15 mouse cellular contexts compared by ENCODE assay signal in the genomic region with DNA sequence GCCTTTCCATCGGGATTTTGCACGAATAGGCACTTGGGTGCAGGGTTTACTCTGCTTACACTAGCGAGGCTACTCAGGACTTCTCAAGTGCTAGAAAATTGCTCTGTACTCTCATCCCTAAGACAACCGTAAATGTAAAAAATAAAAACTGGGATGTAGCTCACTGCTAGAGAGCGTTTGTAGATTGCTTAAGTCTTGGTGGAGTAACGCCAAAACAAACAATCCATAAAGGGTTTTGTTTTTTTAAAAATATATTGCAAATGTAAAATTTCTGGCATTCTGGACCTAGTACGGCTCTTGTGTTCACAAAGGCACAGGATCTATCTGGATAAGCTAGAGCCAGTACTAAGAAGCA. TPM values are rescaled to one million over a fixed set of nuclear protein-coding genes. Genes with fewer than 3 reads are reported as not detected.
A peak's percentile ranks its signal among the peaks of the same experiment; 100 is the strongest.
DNase-seq lines count a peak whose midpoint lies in the region; ATAC-seq lines count a peak whose summit lies in the region.
"Had no signal": no experiment of that assay in that cellular context is flagged by ENCODE, and none has a peak within 500 bp of the region (broad histone marks: within the 10 kb centered on the region; RNA-seq: fewer than 3 reads in every experiment).

No protein-coding gene starts in this region.

- no peak overlapping the region for H3K4me3 ChIP-seq in heart, embryonic 13.5 days
- H3K4me3 ChIP-seq in liver, embryonic 12.5 days: no peak overlapping the region
- no peak overlapping the region for H3K4me3 ChIP-seq in liver, embryonic 15.5 days (replicated peaks)

- peak overlapping the region; percentile 70; the same call in 1 of the 2 replicates for H3K4me2 ChIP-seq in heart, embryonic 13.5 days
- H3K4me2 ChIP-seq in liver, embryonic 12.5 days: peak overlapping the region; percentile 58; the same call in 1 of the 2 replicates
- H3K4me2 ChIP-seq in liver, embryonic 15.5 days: peak overlapping the region; percentile 61

- H3K36me3 ChIP-seq in heart, embryonic 13.5 days: no peaks in the 10 kb centered on the region
- no peaks in the 10 kb centered on the region for H3K36me3 ChIP-seq in liver, embryonic 12.5 days
- H3K36me3 ChIP-seq in liver, embryonic 15.5 days (replicated peaks): no peaks in the 10 kb centered on the region
- H3K36me3 ChIP-seq: forebrain, embryonic 12.5 days; G1E had no signal

- peak overlapping the region; percentile 80; the same call in 1 of the 2 replicates for H3K9ac ChIP-seq in heart, embryonic 13.5 days
- no peak overlapping the region for H3K9ac ChIP-seq in liver, embryonic 12.5 days
- no peak overlapping the region for H3K9ac ChIP-seq in liver, embryonic 15.5 days
- H3K9ac ChIP-seq: forebrain, embryonic 12.5 days had no signal

- peaks cover 6% of the 10 kb centered on the region for H3K4me1 ChIP-seq in heart, embryonic 13.5 days
- H3K4me1 ChIP-seq in liver, embryonic 12.5 days: 0 out of 2 replicates have a peak, but pooled peaks cover 3% of the 10 kb centered on the region
- peaks cover 4% of the 10 kb centered on the region for H3K4me1 ChIP-seq in liver, embryonic 15.5 days (replicated peaks)
- H3K4me1 ChIP-seq: forebrain, embryonic 12.5 days had no signal

- H3K27ac ChIP-seq in heart, embryonic 13.5 days (replicated peaks): no peak overlapping the region; the same call in 1 of the 2 replicates
- H3K27ac ChIP-seq in liver, embryonic 12.5 days: no peak overlapping the region
- no peak overlapping the region for H3K27ac ChIP-seq in liver, embryonic 15.5 days (replicated peaks)
- H3K27ac ChIP-seq: forebrain, embryonic 12.5 days; hindbrain, postnatal 0 days had no signal

- intact Hi-C loops in heart, postnatal 14 days (cut with DNase I): loop anchor here (5.0 kb wide), 1 partner anchor 246 kb away; no protein-coding TSS in a partner anchor

- H3K27me3 ChIP-seq in heart, embryonic 13.5 days (replicated peaks): no peaks in the 10 kb centered on the region
- no peaks in the 10 kb centered on the region for H3K27me3 ChIP-seq in liver, embryonic 12.5 days (replicated peaks)
- no peaks in the 10 kb centered on the region for H3K27me3 ChIP-seq in liver, embryonic 15.5 days

- no peak for DNase-seq in heart, postnatal 14 days
- DNase-seq in liver (no peak), NIH3T3 (ENCODE audit: low read depth) (peak; percentile 71)
- DNase-seq in left cerebral cortex, adult 18-20 months (ENCODE audit: low spot score in 2 of 2): no peak
- no peak for DNase-seq in thymus, postnatal 10 days (ENCODE audit: low spot score in 2 of 2)
- DNase-seq: cerebellum, postnatal 10 days had no signal

- H3K9me3 ChIP-seq in heart, embryonic 13.5 days: no peaks in the 10 kb centered on the region
- H3K9me3 ChIP-seq in liver, embryonic 12.5 days (replicated peaks): no peaks in the 10 kb centered on the region
- H3K9me3 ChIP-seq in liver, embryonic 15.5 days (replicated peaks): no peaks in the 10 kb centered on the region
- H3K9me3 ChIP-seq: G1E had no signal

- no peak for ATAC-seq in heart, embryonic 13.5 days (ENCODE audit: extremely low read depth, insufficient number of reproducible peaks, low FRiP score, low TSS enrichment)
- ATAC-seq in liver, embryonic 12.5 days: no peak
- no peak for ATAC-seq in liver, embryonic 15.5 days (ENCODE audit: insufficient read depth)

- WGBS in heart, embryonic 13.5 days: 76% methylated on average over 7 of the region's 7 CpGs
- WGBS in liver, embryonic 12.5 days (ENCODE audit: insufficient replicate concordance): 74% methylated on average over 7 of the region's 7 CpGs
- WGBS in liver, embryonic 15.5 days (ENCODE audit: insufficient replicate concordance): 65% methylated on average over 7 of the region's 7 CpGs

RNA-seq across cellular contexts. Expression of a gene that starts 17.1 kb away (rescaled TPM):
- polyA plus RNA-seq in heart, embryonic 13.5 days (2015; fragmentation: Nextera tagmentation; extraction: Ambion mirVana): 8.5 and 10.2 TPM in 2 replicates
- total RNA-seq in heart, postnatal 14 days (2021): 10 to 100 TPM; 13.0 to 13.9 TPM
- polyA plus RNA-seq in liver, embryonic 12.5 days (2016; fragmentation: Nextera tagmentation; extraction: Ambion mirVana): 2.1 and 2.4 TPM in 2 replicates
- polyA plus RNA-seq in liver, embryonic 15.5 days (2015; fragmentation: Nextera tagmentation; extraction: Ambion mirVana): 1.2 and 1.8 TPM in 2 replicates
- 10 to 100 TPM; 36.0 to 39.0 TPM for total RNA-seq in left cerebral cortex, adult 18-20 months (2021)

RNA-seq across cellular contexts. Expression of a gene that starts 49.0 kb away (rescaled TPM):
- 0.18 and 0.27 TPM in 2 replicates for polyA plus RNA-seq in heart, embryonic 13.5 days (2015; fragmentation: Nextera tagmentation; extraction: Ambion mirVana)
- total RNA-seq in heart, postnatal 14 days (2021): not detected
- polyA plus RNA-seq in liver, embryonic 12.5 days (2016; fragmentation: Nextera tagmentation; extraction: Ambion mirVana): 0.17 and 0.21 TPM in 2 replicates
- 35.5 and 52.8 TPM in 2 replicates for polyA plus RNA-seq in liver, embryonic 15.5 days (2015; fragmentation: Nextera tagmentation; extraction: Ambion mirVana)
- total RNA-seq in left cerebral cortex, adult 18-20 months (2021): under 1 TPM; 0.30 to 0.44 TPM
- total RNA-seq: G1E; heart, postnatal 25 days; hindbrain, postnatal 0 days; midbrain, postnatal 0 days had no signal
- polyA plus RNA-seq: embryonic facial prominence, embryonic 11.5 days; forebrain, embryonic 12.5 days; G1E; hindbrain, postnatal 0 days had no signal

Comparison
In these comparisons a context has a peak if more than half of its experiments do, and no peak if none do; other contexts are left out.
1. RNA of a gene that starts 49.0 kb away (polyA plus RNA-seq): 35.5 to 52.8 TPM in liver, embryonic 15.5 days; 0.18 to 0.27 TPM in heart, embryonic 13.5 days and 0.17 to 0.21 TPM in liver, embryonic 12.5 days; every median in the first group is over 10 times any median in the second.
2. Peak in every context shown above with its lines, with median percentiles within 50 percentile points of each other: H3K4me2 ChIP-seq.